Mouse (Mus musculus) megakaryocyte, adult 5-6 weeks (primary cell): ENCODE results near the gene Cldn18. TPM values are rescaled to one million over a fixed set of nuclear protein-coding genes. Genes with fewer than 3 reads are reported as not detected.

ENCODE experiments used
- ATAC-seq: 2 replicates; pipeline ENCODE4 v1.8.0; 2016; ENCODE audit warnings: mild to moderate bottlenecking, inconsistent platforms; ENCODE audit not compliant: poor library complexity, severe bottlenecking
- total RNA-seq, 2 experiments: library from RNA; stranded (forward) in 1 of 2; stranded (reverse) in 1 of 2; fragments of 153-499, 151-499 nt in 1 of 2; fragments of 221-1000, 200-1000 nt in 1 of 2; gene quantifications; 2 replicates each; pipeline versions ENCODE4 v1.2.3 to v1.2.4; 2015 to 2017

Gene Cldn18
- total RNA-seq (2015) = not detected in 2 replicates
- total RNA-seq (2017) = not detected in 2 replicates

- no peak for ATAC-seq
These were observed at the start of gene Cldn18 for GRCm38 (mm10) chr9:99717134-99717533. Gene Cldn18 (minus strand): TSS chr9:99717267.

GRCm38 (mm10) chr9:99763530-99763929 lies 46.5 kb upstream of the Cldn18 start:
- ATAC-seq = no peak

GRCm38 (mm10) chr9:99750272-99750671 lies 33.2 kb upstream of the Cldn18 start:
- ATAC-seq = no peak

- no peak for ATAC-seq
These were observed 31.2 kb upstream of the Cldn18 start for GRCm38 (mm10) chr9:99748279-99748678.

GRCm38 (mm10) chr9:99747731-99748130 lies 30.7 kb upstream of the Cldn18 start:
- no peak for ATAC-seq

- ATAC-seq = no peak
These were observed 27.5 kb upstream of the Cldn18 start for GRCm38 (mm10) chr9:99744548-99744947.

- no peak for ATAC-seq
These were observed 13.0 kb upstream of the Cldn18 start for GRCm38 (mm10) chr9:99729943-99730646.

- ATAC-seq = no peak
These were observed 10.8 kb upstream of the Cldn18 start for GRCm38 (mm10) chr9:99727819-99728218.

- ATAC-seq = no peak
These were observed 8.2 kb upstream of the Cldn18 start for GRCm38 (mm10) chr9:99725278-99725677.

GRCm38 (mm10) chr9:99720011-99720410 lies 2.9 kb upstream of the Cldn18 start:
- ATAC-seq = no peak

GRCm38 (mm10) chr9:99710297-99710696 lies 6.8 kb downstream of the Cldn18 start:
- no peak for ATAC-seq

- no peak for ATAC-seq
These were observed 7.3 kb downstream of the Cldn18 start for GRCm38 (mm10) chr9:99709588-99710248.

- no peak for ATAC-seq
These were observed 9.5 kb downstream of the Cldn18 start for GRCm38 (mm10) chr9:99707425-99708126.

- no peak for ATAC-seq
These were observed 10.8 kb downstream of the Cldn18 start for GRCm38 (mm10) chr9:99706264-99706663.

- ATAC-seq = no peak
These were observed 13.4 kb downstream of the Cldn18 start for GRCm38 (mm10) chr9:99703711-99704110.

- ATAC-seq = no peak
These were observed 14.9 kb downstream of the Cldn18 start for GRCm38 (mm10) chr9:99702215-99702614.

GRCm38 (mm10) chr9:99701187-99701586 lies 15.9 kb downstream of the Cldn18 start:
- no peak for ATAC-seq

GRCm38 (mm10) chr9:99699752-99700389 lies 17.2 kb downstream of the Cldn18 start:
- no peak for ATAC-seq

- ATAC-seq = no peak
These were observed 22.1 kb downstream of the Cldn18 start for GRCm38 (mm10) chr9:99694961-99695360.

GRCm38 (mm10) chr9:99690386-99690785 lies 26.7 kb downstream of the Cldn18 start:
- no peak for ATAC-seq

GRCm38 (mm10) chr9:99689796-99690195 lies 27.3 kb downstream of the Cldn18 start:
- ATAC-seq = no peak
